Mouse (Mus musculus) macrophage (primary cell): ENCODE measurements around the gene Wdr61. TPM values are rescaled to one million over a fixed set of nuclear protein-coding genes. Genes with fewer than 3 reads are reported as not detected.

ENCODE experiments used
- H3K27ac ChIP-seq: fragments of 350-480 bp; formaldehyde crosslinking; 2 replicates; pipeline ENCODE4 v1.9.0; 2021
- H3K36me3 ChIP-seq: fragments of 350-480 bp; formaldehyde crosslinking; 2 replicates; pipeline ENCODE4 v1.9.0; 2021; ENCODE audit errors: inconsistent target
- H3K4me3 ChIP-seq: fragments of 350-480 bp; formaldehyde crosslinking; 2 replicates; pipeline ENCODE4 v1.9.0; 2021; ENCODE audit errors: inconsistent target
- H3K79me2 ChIP-seq: fragments of 350-480 bp; formaldehyde crosslinking; 2 replicates; pipeline ENCODE4 v1.9.0; 2021; ENCODE audit errors: inconsistent target
- WGBS: methylation state at CpG from one replicate; pipeline ENCODE4 v1.1.7; 2026; ENCODE audit warnings: inconsistent platforms; ENCODE audit not compliant: missing documents; 5-methylcytosine and 5-hydroxymethylcytosine counted together
- polyA plus RNA-seq: library from polyadenylated mRNA; stranded (reverse); fragments of 250-400 nt; gene quantifications from 3 replicates; pipeline ENCODE4 v1.2.4, GENCODE M21; 2018; ENCODE audit warnings: inconsistent platforms

Gene Wdr61
- polyA plus RNA-seq, 1 experiment from 2014 or later: 42.4 TPM

GRCm38 (mm10) chr9:54673887-54674286, 60.4 kb downstream of the Wdr61 start:
- Histone ChIP-seq H3K4me3 (no peak overlapping the region), H3K79me2 (no peaks in the 10 kb centered on the region), H3K27ac (no peak overlapping the region), H3K36me3 (no peaks in the 10 kb centered on the region)
- 81% methylated on average over 9 of the region's 13 CpGs for WGBS

GRCm38 (mm10) chr9:54671962-54672361, 62.4 kb downstream of the Wdr61 start:
- Histone ChIP-seq H3K4me3 (no peak overlapping the region), H3K36me3 (no peaks in the 10 kb centered on the region), H3K27ac (no peak overlapping the region), H3K79me2 (no peaks in the 10 kb centered on the region)
- 79% methylated on average over 3 of the region's 3 CpGs for WGBS

GRCm38 (mm10) chr9:54668455-54668854, 65.9 kb downstream of the Wdr61 start:
- Histone ChIP-seq H3K79me2 (no peaks in the 10 kb centered on the region), H3K4me3 (no peak overlapping the region), H3K36me3 (no peaks in the 10 kb centered on the region), H3K27ac (no peak overlapping the region)
- 91% methylated on average over 4 of the region's 4 CpGs for WGBS

GRCm38 (mm10) chr9:54666116-54666515, 68.2 kb downstream of the Wdr61 start:
- Histone ChIP-seq H3K4me3 (no peak overlapping the region), H3K36me3 (no peaks in the 10 kb centered on the region), H3K27ac (no peak overlapping the region), H3K79me2 (no peaks in the 10 kb centered on the region)
- 92% methylated on average over 3 of the region's 3 CpGs for WGBS

Other genes starting within 250 kb of the Wdr61 start
- 11.7 to 18.8 TPM (median 14.4 TPM) in 3 replicates for gene Dmxl2, start 232.9 kb downstream of the Wdr61 start, polyA plus RNA-seq
- gene Sh2d7, start 195.5 kb downstream of the Wdr61 start, polyA plus RNA-seq: not detected in 3 replicates
- gene Cib2, start 174.3 kb downstream of the Wdr61 start, polyA plus RNA-seq: 2.2 to 2.4 TPM (median 2.3 TPM) in 3 replicates
- gene Idh3a, start 148.2 kb downstream of the Wdr61 start, polyA plus RNA-seq: 15.2 to 61.4 TPM (median 20.5 TPM) in 3 replicates
- not detected in 3 replicates for gene Acsbg1, start 72.6 kb downstream of the Wdr61 start, polyA plus RNA-seq
- 0.11 to 0.69 TPM (median 0.31 TPM) in 3 replicates for gene Dnaja4, start 35.6 kb downstream of the Wdr61 start, polyA plus RNA-seq
- not detected in 3 replicates for gene Crabp1, start 30.2 kb upstream of the Wdr61 start, polyA plus RNA-seq
- gene Ireb2, start 129.3 kb upstream of the Wdr61 start, polyA plus RNA-seq: 14.5 to 26.7 TPM (median 24.9 TPM) in 3 replicates
- 0.05 to 0.30 TPM (median 0.21 TPM) in 3 replicates for gene Hykk, start 182.8 kb upstream of the Wdr61 start, polyA plus RNA-seq
- 158 to 208 TPM (median 197 TPM) in 3 replicates for gene Psma4, start 216.3 kb upstream of the Wdr61 start, polyA plus RNA-seq
- gene AY074887, start 216.5 kb upstream of the Wdr61 start, polyA plus RNA-seq: not detected in 3 replicates
- not detected in 3 replicates for gene Chrna5, start 246.4 kb upstream of the Wdr61 start, polyA plus RNA-seq